Mouse (Mus musculus) c-Kit-positive CD71-negative TER-119-negative erythroid progenitor cells, embryonic 14.5 days (primary cell): ENCODE measurements at regions not wholly inside any gene's neighbourhood (a gene's known extent, or its start where the extent isn't known, plus 50 kb on each side); places are given as distances from the start of the nearest gene placed in this dataset.
"Not testable (repeated sequence)": the region's sequence is repeated elsewhere in the genome, so short reads cannot be mapped to it uniquely, and the experiment has no call there.

Experiments
- DNase-seq: peaks from one replicate; pipeline ENCODE4 v3.0.0-alpha.2; 2013; ENCODE audit warnings: low read depth

DNA sequence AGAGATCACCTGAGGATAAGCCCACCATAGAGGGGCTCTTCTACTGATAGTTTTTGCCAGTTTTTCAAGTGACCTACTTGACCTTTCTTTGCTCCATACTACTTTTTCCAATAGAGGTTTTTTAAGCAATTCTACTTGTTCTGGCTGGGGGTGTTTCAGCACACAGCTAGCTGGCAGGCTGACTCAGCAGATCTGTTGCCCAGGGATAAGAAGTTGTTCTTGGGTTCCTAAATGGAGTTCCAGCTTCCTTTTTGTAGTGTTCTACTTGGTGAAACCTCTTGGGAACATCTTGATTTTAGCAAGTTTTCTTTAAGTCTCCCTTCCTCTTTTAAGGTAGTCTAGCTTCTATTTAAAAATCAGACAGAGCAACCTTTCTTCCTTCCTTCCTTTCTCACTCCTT is 61.0 kb downstream of the 4930474N05Rik start:
- no peak for DNase-seq

DNA sequence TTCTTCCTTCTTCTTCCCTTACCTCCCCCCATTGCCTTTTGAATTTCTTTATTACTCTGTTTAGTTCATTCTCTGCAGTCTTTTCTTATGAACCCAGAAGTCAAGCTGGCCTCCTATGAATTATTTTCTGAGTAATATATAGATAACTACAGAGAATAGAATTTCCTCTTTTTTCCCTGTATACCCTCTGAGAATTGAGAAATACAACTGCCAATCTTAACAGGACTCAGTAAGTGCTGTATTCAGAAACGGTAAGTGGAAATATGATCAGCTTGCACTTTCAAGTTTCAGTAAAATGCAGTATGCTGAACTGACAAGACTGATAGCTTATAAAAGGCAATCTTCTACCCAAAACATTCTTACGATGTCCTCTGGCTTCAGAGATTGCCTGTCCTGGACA is 61.5 kb downstream of the 4930474N05Rik start:
- DNase-seq: no peak

DNA sequence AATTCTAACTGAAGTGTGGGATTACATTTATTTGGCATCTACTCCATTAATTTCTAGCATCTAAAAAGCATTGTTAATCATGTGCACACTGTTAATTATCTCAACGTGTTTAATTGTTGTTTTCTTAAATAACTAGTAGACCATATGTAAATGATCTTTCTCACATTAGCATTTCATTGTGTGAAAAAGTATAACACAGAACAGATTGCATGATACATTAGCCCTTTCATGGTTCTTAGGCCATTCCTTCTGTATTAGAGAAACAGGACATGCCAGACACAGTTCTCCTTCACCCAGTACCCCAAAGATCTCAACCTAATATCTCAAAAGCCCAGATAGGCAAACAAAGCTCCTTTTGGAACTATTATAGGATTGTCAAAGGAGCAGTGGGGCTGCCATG is 89.0 kb downstream of the 4930474N05Rik start:
- no peak for DNase-seq

DNA sequence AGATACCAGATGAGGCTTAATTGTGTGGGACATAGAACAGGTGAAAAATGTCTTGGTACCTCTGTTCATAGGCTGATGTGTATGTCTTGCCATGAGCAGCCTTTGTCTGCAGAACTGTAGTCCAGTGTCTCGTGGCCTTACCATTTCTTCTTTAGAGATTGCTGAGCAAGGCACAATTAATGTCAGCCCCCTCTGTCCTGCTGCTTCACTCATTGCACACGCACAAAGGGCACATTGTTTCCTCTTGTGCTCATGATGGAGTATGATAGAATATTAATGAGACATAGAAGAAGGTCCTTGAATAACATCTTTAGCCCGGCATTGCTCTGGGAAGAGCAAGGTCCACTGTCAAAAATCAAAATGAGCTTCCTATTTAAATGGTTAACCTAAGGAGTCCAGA is 101.8 kb downstream of the 4930474N05Rik start:
- DNase-seq: no peak

DNA sequence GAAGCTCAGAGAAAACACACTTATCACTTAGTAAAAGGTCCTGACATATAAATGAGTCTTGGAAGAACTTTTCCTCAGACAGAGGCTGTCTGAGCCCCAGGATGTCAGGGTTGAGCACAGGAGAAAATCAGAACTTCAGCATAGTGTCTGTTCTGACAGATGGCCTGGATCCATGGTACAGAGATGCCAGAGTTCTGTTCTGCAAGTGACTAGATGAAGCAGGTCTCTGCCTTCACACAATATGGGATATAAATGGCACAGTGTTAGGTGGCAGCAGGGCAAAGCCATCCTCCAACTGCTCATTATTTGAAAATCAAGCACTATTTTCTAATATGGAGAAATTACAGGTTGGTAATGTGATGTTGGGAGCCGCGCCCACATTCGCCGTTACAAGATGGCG is 103.7 kb downstream of the 4930474N05Rik start:
- DNase-seq: no peak

DNA sequence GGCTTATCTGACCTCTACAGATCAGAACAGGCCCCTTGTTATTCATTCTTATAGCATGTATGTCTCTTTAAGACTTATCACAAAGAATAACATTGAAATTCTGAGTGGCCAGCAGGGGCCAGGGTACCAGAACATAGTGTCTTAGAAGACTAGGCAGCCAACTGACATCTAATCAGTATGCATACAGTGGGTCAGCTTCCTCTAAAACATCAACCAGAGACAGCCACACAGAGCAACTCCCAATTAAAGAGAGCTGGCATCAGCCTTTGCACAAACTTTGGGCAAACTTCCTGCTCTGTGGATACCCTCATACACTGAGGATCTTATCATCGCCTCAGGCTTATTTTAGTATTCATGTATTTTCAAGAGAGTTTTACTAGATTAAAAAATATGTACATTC is 109.1 kb downstream of the 4930474N05Rik start:
- no peak for DNase-seq

DNA sequence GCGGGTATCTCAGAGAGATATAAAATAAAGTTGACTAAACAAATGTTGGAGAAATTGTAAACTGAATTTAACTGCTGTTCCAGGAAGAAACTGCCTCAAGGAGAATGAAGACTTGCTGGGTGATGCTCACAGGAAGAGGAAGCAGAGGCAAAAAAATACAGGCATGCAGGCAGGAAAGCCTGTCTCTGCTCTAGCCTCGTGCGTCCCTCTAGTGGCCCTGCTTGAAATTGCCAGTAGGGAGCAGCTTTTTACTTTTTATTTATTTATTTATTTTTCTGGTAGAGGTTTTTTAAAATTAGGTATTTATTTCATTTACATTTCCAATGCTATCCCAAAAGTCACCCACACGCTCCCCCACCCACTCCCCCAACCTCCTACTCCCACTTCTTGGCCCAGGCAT is 118.1 kb downstream of the 4930474N05Rik start:
- peak; percentile 8 for DNase-seq

DNA sequence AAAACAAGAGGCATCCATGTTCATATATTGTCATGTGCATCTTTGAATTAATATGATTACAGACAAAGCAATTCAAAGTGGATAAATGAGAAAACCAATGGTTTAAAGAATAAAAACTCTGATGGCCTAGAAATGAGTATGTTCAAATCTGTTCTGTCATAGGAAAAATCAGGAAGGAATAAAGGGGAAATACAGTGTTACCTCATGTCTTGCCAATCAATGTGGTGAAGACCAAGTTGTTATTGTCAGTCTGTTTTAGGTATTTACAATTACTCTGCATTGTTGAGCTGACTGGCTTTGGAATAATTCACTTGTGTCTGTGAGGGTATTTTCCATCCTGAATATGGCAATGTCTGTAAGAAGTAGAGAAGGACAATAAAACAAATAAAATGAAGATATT is 151.1 kb downstream of the 4930474N05Rik start:
- no peak for DNase-seq

DNA sequence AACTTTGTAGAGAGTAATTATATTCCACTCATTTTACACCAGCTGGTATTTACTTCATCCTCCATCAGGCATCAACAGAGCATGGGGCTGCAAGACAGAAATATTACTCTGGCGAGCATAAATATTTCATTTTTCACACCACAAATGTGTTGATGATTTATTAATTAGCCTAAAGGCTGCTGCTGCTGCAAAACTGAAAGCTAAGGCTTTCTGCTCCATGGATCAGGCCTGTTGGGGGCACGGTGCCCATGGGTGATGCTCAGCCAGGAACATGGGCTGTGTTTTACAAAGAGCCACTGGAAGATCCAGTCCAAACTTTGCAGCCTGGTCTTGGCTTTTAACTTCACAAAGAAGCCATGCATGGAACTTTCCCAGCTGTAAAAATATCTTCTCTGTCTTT is 167.4 kb downstream of the 4930474N05Rik start:
- no peak for DNase-seq

DNA sequence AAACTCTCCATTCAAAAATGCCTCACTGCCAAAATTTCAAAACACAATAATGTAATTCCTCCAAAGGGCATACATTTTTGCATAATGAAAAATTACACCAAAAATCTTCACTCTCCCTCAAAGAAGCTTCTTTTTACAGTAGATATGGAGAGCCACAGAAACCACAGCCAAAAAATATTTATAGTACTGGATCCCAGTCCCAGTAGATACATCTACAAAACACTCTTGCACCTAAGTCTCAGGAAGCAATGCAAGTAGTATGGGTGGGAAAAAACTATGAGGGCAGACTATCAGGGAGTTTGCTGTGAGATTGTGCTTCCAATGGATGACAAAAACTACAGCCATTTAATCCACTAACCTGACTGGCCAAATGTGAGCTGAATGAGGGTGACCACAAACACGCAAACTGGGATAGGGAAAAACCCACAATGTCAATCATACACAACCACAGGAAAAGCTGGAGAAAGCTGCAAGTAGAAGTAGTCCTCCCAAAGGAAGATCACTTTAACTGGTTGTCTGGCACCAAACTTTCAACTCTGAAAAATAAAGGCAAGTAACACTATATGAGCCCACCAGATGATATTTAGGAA is 189.2 kb downstream of the 4930474N05Rik start:
- DNase-seq: no peak

DNA sequence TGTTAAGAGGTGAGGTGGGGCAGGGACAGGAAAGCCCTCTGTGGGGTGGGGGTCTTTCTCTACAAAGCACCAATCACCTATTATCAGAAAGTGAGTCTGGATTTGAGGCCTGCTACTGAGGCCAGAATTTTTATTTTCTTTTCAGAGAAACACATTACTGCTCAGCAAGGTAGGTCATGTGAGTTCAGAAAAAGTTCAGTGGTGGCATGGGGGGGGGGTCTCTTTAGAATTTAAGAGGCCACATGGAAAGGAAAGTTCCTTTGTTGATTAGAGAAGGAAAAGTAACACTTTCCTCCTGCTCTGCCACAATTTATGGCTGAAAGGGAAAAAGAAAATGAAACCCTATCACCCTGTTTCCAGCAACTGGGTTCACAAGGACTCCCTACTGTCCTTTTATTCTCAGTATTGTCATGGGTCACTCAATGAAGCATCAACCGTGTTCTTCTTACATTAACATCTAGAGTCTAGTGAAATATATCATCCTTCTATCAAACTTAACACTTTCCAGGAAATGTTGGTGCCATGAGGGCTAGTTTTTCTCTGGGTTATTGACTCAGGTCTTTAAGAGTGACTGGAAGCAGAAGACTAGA is 194.1 kb downstream of the 4930474N05Rik start:
- no peak for DNase-seq

DNA sequence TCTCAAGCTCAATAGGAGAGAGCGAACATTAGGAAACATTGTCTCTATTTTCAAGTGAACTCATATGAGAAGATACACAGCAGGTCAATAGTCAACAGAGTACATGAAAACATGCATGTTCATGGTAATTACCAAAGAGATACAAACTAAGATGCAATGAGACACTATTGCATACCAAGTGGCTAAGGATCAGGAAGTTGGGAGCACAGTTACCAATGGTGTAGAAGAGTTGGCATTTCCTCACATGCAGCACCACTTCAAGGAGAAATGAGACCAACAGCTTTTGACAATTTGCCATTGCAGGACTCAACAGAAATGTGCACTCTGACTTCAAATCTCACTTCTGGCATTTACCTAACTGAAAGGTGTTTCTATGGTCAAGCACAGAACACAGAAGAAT is 215.6 kb downstream of the 4930474N05Rik start:
- DNase-seq: no peak

DNA sequence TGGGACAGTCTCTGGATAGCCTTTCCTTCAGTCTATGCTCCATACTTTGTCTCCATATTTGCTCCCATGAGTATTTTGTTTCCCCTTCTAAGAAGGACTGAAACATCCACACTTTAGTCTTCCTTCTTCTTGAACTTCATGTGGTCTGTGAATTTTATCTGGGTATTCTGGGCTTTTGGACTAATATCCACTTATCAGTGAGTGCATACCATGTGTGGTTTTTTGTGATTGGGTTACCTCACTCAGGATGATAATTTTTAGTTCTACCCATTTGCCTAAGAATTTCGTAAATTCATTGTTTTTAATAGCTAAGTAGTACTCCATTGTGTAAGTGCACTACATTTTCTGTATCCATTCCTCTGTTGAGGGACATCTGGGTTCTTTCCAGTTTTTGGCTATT is 220.0 kb downstream of the 4930474N05Rik start:
- DNase-seq: not testable (repeated sequence)

DNA sequence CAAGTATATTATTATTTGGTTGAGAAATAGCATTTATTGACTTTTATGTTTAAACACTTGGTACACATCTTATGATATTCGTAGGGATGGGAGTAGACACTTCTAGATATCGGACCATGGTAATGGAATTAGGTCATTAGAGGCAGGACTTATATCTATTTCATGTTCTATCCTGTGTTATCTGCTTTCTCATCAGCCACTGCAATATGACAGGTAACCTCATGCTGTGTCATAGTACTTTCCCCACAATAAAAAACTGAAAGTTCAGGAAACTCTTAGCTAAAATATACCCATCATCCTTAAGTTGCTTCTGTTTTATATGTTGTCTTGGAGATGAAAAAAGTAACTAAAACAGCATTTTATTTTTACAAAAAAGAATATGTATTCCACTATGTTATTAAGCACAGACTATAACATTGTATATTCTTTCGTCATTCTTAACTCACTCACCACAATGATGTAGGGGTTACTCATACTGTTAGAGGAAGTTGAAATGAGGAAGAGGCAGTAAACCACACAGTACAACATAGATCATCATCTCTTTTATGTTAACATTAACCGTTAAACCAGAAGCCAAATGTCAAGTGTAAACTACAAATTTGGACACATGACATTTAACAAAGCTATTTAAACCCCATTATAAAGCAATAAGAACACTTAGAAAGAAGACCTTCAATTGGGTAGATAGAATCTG is 221.8 kb downstream of the 4930474N05Rik start:
- peak; percentile 20 for DNase-seq

DNA sequence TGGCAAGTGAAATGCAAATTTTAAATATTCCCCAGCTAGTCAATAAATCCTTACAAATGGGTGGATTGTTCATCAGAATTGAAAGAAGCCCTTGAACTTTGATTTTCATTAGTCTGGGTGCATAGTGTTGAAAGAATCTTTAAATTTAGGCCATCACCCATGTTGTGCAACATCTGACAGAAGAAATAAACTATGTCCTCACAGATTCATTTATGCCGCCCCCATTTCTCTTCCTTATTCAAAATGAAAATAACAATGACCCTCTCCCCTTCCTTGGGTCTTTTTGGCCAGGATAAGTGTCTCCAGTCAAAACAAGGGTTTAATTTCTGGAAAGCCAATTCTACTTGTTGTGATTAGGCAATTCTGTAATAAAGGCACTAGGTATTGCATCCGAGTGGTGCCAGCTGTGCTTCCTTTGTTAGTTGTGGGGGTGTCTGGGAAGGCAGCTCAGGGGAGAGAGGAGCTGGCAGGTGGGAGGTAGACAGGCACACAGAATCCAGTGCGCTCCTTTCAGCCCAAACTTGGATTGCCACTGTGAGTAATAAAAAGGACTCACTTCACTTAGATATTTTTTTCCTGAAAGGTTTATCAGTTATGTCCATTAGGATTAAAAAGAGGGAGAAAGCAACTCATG is 233.7 kb downstream of the 4930474N05Rik start:
- DNase-seq: no peak

DNA sequence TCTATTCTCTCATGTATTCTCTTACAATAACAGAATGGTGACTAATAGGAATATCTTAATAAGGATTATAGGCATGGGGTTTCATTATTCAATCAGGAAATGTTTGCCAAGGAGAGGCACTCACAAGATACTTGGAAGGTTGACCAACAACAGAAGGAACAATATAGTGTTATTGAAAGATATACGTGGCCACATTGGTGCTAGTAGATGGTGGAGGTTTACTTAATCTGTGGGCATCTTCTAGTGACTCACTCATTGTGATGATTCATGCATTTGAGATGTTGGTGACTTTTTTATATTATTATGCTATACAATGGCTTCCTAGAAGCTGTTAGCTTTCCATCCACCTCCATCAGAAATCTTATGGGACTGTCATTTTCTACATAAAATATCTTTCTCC is 246.1 kb downstream of the 4930474N05Rik start:
- DNase-seq: no peak
